Mouse (Mus musculus) C2C12 (cell line): ENCODE measurements at regions not wholly inside any gene's neighbourhood (a gene's known extent, or its start where the extent isn't known, plus 50 kb on each side); places are given as distances from the start of the nearest gene placed in this dataset.
A peak's percentile ranks its signal among the peaks of the same experiment; 100 is the strongest.

ENCODE experiments used
- H3K27me3 ChIP-seq: one replicate; pipeline ENCODE4 v1.6.1; 2011; ENCODE audit not compliant: control insufficient read depth, insufficient read depth, insufficient read length
- H3K36me3 ChIP-seq: one replicate; pipeline ENCODE4 v1.6.1; 2011; ENCODE audit not compliant: control insufficient read depth, insufficient read depth
- H3K4me3 ChIP-seq: one replicate; pipeline ENCODE4 v1.5.1; 2011; ENCODE audit warnings: mild to moderate bottlenecking, control low read depth; ENCODE audit not compliant: poor library complexity, insufficient read depth, severe bottlenecking
- H3K79me2 ChIP-seq: one replicate; pipeline ENCODE4 v1.6.1; 2011; ENCODE audit not compliant: control insufficient read depth, insufficient read depth
- H3K79me3 ChIP-seq: one replicate; pipeline ENCODE4 v1.6.1; 2011; ENCODE audit warnings: low read depth, control low read depth
- H3ac ChIP-seq: one replicate; pipeline ENCODE3; 2011; ENCODE audit warnings: low read depth; ENCODE audit not compliant: control insufficient read depth, insufficient read length
- CEBPB ChIP-seq: IDR thresholded peaks from one replicate; pipeline ENCODE4 v1.6.1; 2011; ENCODE audit warnings: low read depth, mild to moderate bottlenecking, control low read depth, moderate library complexity
- CTCF ChIP-seq: IDR thresholded peaks from one replicate; pipeline ENCODE4 v1.5.1; 2011; ENCODE audit not compliant: control insufficient read depth, insufficient read depth, insufficient read length
- FOSL1 ChIP-seq: IDR thresholded peaks from one replicate; pipeline ENCODE4 v1.8.0; 2011; ENCODE audit warnings: mild to moderate bottlenecking, low read length; ENCODE audit not compliant: poor library complexity, insufficient read depth, severe bottlenecking
- MAX ChIP-seq: IDR thresholded peaks from one replicate; pipeline ENCODE4 v1.6.1; 2011; ENCODE audit warnings: mild to moderate bottlenecking, control low read depth
- MYOD1 ChIP-seq: IDR thresholded peaks from one replicate; pipeline ENCODE4 v1.6.1; 2011; ENCODE audit warnings: low read depth; ENCODE audit not compliant: control insufficient read depth, insufficient read length
- MYOG ChIP-seq: IDR thresholded peaks from one replicate; pipeline ENCODE4 v1.6.1; 2011; ENCODE audit not compliant: control insufficient read depth, insufficient read length; ENCODE audit errors: extremely low read depth
- USF1 ChIP-seq: IDR thresholded peaks from one replicate; pipeline ENCODE4 v1.6.1; 2011; ENCODE audit warnings: low read depth, mild to moderate bottlenecking, control low read depth, moderate library complexity

DNA sequence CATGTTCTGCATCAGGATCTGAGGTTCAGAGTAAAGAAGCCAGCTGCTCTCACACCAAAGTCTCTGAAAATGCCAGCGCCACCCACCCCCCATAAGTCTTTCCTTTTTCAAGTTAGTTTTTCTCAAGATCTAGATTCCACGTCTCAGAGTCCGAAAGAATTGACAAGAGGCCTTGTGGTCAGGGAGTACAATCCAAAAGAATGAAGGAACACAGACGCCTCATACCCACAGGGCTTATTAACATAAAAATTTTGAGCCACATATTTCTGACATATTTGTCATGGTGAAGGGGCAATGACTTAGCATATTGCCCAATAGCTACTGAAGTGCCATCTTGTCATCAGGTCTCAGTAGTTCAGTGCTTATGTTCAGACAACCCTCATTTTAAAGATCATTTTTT lies 92.6 kb downstream of the Rassf10 start:
- Histone ChIP-seq H3ac (no peak overlapping the region), H3K36me3 (no peaks in the 10 kb centered on the region), H3K27me3 (peaks cover 4% of the 10 kb centered on the region), H3K79me3 (no peaks in the 10 kb centered on the region), H3K4me3 (no peak overlapping the region), H3K79me2 (no peaks in the 10 kb centered on the region)
- TF ChIP-seq USF1 (no peak), CTCF (no peak), MAX (no peak), MYOD1 (no peak), CEBPB (peak; percentile 14), MYOG (no peak), FOSL1 (no peak)

GRCm38 (mm10) chr7:113047583-113047982 lies 93.8 kb downstream of the Rassf10 start:
- no peak overlapping the region for H3ac ChIP-seq
- H3K79me2 ChIP-seq = no peaks in the 10 kb centered on the region
- H3K79me3 ChIP-seq = no peaks in the 10 kb centered on the region
- peaks cover 4% of the 10 kb centered on the region for H3K27me3 ChIP-seq
- H3K36me3 ChIP-seq = no peaks in the 10 kb centered on the region
- H3K4me3 ChIP-seq = no peak overlapping the region
- TF ChIP-seq USF1 (no peak), CEBPB (no peak), CTCF (no peak), FOSL1 (no peak), MYOG (no peak), MAX (no peak), MYOD1 (no peak)

- H3ac ChIP-seq = no peak overlapping the region
- no peaks in the 10 kb centered on the region for H3K79me2 ChIP-seq
- peaks cover 4% of the 10 kb centered on the region for H3K27me3 ChIP-seq
- no peaks in the 10 kb centered on the region for H3K36me3 ChIP-seq
- no peak for TF ChIP-seq USF1
- no peak for TF ChIP-seq CTCF
- TF ChIP-seq MYOD1 = no peak
- TF ChIP-seq CEBPB = no peak
- TF ChIP-seq MYOG = no peak
- TF ChIP-seq MAX = no peak
- no peak for TF ChIP-seq FOSL1
- no peak overlapping the region for H3K4me3 ChIP-seq
- no peaks in the 10 kb centered on the region for H3K79me3 ChIP-seq
Measured at GRCm38 (mm10) chr7:113048097-113048795, 94.5 kb downstream of the Rassf10 start.

DNA sequence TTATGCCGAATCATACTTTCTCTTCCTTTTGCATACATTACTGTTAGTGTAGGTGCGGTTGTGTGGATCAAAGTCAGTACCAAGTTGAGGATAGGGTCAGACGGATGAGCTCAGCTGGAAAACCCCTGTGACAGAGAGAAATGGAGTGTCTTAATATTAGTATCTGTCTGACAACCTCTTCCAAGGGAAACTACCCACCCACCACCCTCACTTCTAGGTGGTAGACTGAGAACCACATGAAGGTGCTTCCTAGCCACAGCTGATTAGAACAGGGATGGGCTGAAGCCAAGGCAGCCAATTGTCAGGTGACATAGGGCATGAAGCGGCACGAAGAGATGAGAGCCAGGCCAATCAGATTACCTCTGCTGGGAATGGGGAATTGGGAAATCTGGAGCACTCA lies 95.7 kb downstream of the Rassf10 start:
- H3K36me3 ChIP-seq = no peaks in the 10 kb centered on the region
- TF ChIP-seq MYOD1 (no peak), CEBPB (no peak), USF1 (no peak), MAX (no peak), MYOG (no peak), FOSL1 (no peak)
- H3K27me3 ChIP-seq = peaks cover 4% of the 10 kb centered on the region

DNA sequence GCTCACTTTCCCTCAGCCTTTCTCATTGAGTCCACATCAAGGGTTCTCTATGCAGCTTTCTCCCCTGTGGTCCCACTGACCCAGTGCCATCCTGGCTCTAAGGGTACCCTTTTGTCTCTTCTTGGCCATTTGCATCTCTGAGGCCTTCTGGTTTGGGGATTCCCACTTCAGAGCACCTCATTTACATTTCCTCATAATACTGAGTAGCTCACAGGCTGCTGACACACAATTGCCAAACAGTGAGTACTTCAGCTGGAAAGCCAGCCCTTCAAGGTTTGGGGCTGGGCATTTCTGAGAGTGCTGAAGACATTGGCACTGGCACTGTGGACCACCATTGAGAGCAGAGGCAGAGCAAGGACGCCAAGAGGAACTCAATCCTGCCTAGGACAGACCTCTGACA lies 99.2 kb downstream of the Rassf10 start:
- Histone ChIP-seq H3K4me3 (no peak overlapping the region), H3K27me3 (peaks cover 10% of the 10 kb centered on the region), H3K79me2 (no peaks in the 10 kb centered on the region), H3ac (no peak overlapping the region), H3K79me3 (no peaks in the 10 kb centered on the region), H3K36me3 (no peaks in the 10 kb centered on the region)
- no peak for TF ChIP-seq MYOG
- TF ChIP-seq CEBPB = no peak
- TF ChIP-seq FOSL1 = no peak
- no peak for TF ChIP-seq MYOD1
- no peak for TF ChIP-seq CTCF
- no peak for TF ChIP-seq MAX
- TF ChIP-seq USF1 = no peak

More for the DNA sequence above, 95.7 kb downstream of the Rassf10 start:
- no peak overlapping the region for H3ac ChIP-seq
- no peaks in the 10 kb centered on the region for H3K79me3 ChIP-seq
- no peaks in the 10 kb centered on the region for H3K79me2 ChIP-seq
- H3K4me3 ChIP-seq = no peak overlapping the region

DNA sequence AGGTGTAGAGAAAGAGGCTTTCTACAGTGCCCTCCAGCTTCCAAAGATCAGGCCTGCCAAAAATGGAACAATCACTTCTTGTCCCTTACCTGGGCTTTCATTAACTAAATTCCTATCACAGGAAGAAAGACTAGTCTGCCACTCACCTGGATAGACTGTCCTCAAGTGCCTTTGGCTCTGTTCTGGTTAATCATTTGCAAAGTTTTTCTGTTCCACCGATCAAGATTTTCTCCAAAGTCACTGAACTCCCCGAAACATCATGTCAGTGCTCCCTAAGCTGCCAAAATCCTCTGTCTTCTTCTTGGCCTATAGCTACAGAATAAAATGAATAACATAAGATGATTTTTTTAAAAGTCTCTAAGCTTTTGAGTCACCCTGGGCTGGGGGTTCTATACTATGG lies 102.7 kb downstream of the Rassf10 start:
- no peaks in the 10 kb centered on the region for H3K79me3 ChIP-seq
- H3K36me3 ChIP-seq = no peaks in the 10 kb centered on the region
- H3K79me2 ChIP-seq = no peaks in the 10 kb centered on the region
- no peak overlapping the region for H3ac ChIP-seq
- TF ChIP-seq MAX (no peak), USF1 (no peak), CTCF (no peak)
- H3K27me3 ChIP-seq = peaks cover 26% of the 10 kb centered on the region
- no peak overlapping the region for H3K4me3 ChIP-seq
